Mouse (Mus musculus): ENCODE measurements around the gene Actg1.
A peak's percentile ranks its signal among the peaks of the same experiment; 100 is the strongest.

The Actg1 gene

GRCm38 (mm10) chr11:120347791-120348683 is at the start of gene Actg1:
Actg1 (minus strand) TSS chr11:120348542.
- DNase-seq = peak; percentile 95 to 96

GRCm38 (mm10) chr11:120397602-120398001 is 49.3 kb upstream of the Actg1 start:
- DNase-seq = no peak

- no peak for DNase-seq
Observed at GRCm38 (mm10) chr11:120395661-120396060, 47.3 kb upstream of the Actg1 start.

GRCm38 (mm10) chr11:120388580-120388979 is 40.2 kb upstream of the Actg1 start:
- DNase-seq = no peak

- DNase-seq = no peak
Observed at GRCm38 (mm10) chr11:120387157-120387556, 38.8 kb upstream of the Actg1 start.

GRCm38 (mm10) chr11:120386632-120387031 is 38.3 kb upstream of the Actg1 start:
- DNase-seq = no peak

GRCm38 (mm10) chr11:120382509-120382908 is 34.2 kb upstream of the Actg1 start:
- DNase-seq = no peak

- DNase-seq = no peak
Observed at GRCm38 (mm10) chr11:120381157-120381556, 32.8 kb upstream of the Actg1 start.

GRCm38 (mm10) chr11:120380271-120380670 is 31.9 kb upstream of the Actg1 start:
- no peak for DNase-seq

GRCm38 (mm10) chr11:120378611-120379540 is 30.5 kb upstream of the Actg1 start, which contains the start of gene Faap100:
Faap100 (minus strand) TSS chr11:120378764.
- peak; percentile 93 for DNase-seq

- DNase-seq = peak; percentile 72
Observed at GRCm38 (mm10) chr11:120378031-120378610, 29.8 kb upstream of the Actg1 start.

- no peak for DNase-seq
Observed at GRCm38 (mm10) chr11:120377337-120377736, 29.0 kb upstream of the Actg1 start.

GRCm38 (mm10) chr11:120376302-120377160 is 28.2 kb upstream of the Actg1 start:
- DNase-seq = no peak

- no peak for DNase-seq
Observed at GRCm38 (mm10) chr11:120375324-120375723, 27.0 kb upstream of the Actg1 start.

GRCm38 (mm10) chr11:120373820-120374586 is 25.7 kb upstream of the Actg1 start:
- DNase-seq = peak in 1 of 2 experiments; percentile 50

- no peak for DNase-seq
Observed at GRCm38 (mm10) chr11:120373025-120373424, 24.7 kb upstream of the Actg1 start.

GRCm38 (mm10) chr11:120369656-120370055 is 21.3 kb upstream of the Actg1 start:
- DNase-seq = peak; percentile 71 to 74

GRCm38 (mm10) chr11:120366443-120367027 is 18.2 kb upstream of the Actg1 start:
- no peak for DNase-seq

- no peak for DNase-seq
Observed at GRCm38 (mm10) chr11:120362891-120363290, 14.5 kb upstream of the Actg1 start.

GRCm38 (mm10) chr11:120361295-120361694 is 13.0 kb upstream of the Actg1 start, which contains the start of gene Fscn2:
Fscn2 (plus strand) TSS chr11:120361534.
- no peak for DNase-seq

GRCm38 (mm10) chr11:120360755-120361154 is 12.4 kb upstream of the Actg1 start:
- no peak for DNase-seq

Data from cerebellum, postnatal 10 days (tissue).